Mouse (Mus musculus) midbrain, embryonic 16.5 days (tissue): Measurements from ENCODE around the gene Gm29797. TPM values are rescaled to one million over a fixed set of nuclear protein-coding genes. Genes with fewer than 3 reads are reported as not detected.

Experiments
- ATAC-seq: fragments of 200-750 bp; cut with Nextera tagmentation; 2 replicates; pipeline ENCODE4 v1.8.0; 2017; ENCODE audit warnings: moderate TSS enrichment
- H3K27ac ChIP-seq: fragments of 300-500 bp; sonication (generic); 2 replicates; pipeline ENCODE4 v1.5.1; 2014; ENCODE audit warnings: mild to moderate bottlenecking, low read length, mixed read lengths
- H3K27me3 ChIP-seq: fragments of 300-500 bp; sonication (generic); 2 replicates; pipeline ENCODE4 v1.6.1; 2014; ENCODE audit warnings: low read depth, low read length, mixed read lengths; ENCODE audit not compliant: control insufficient read depth, insufficient read depth
- H3K36me3 ChIP-seq: fragments of 300-500 bp; sonication (generic); 2 replicates; pipeline ENCODE4 v1.6.1; 2014; ENCODE audit warnings: mild to moderate bottlenecking, low read length, moderate library complexity, mixed read lengths; ENCODE audit not compliant: control insufficient read depth, insufficient read depth
- H3K4me1 ChIP-seq: fragments of 300-500 bp; sonication (generic); 2 replicates; pipeline ENCODE4 v1.6.1; 2014; ENCODE audit warnings: mild to moderate bottlenecking, low read length, mixed read lengths; ENCODE audit not compliant: control insufficient read depth, insufficient read depth
- H3K4me2 ChIP-seq: fragments of 300-500 bp; sonication (generic); 2 replicates; pipeline ENCODE4 v1.6.1; 2014; ENCODE audit warnings: mild to moderate bottlenecking, low read length, mixed read lengths
- H3K4me3 ChIP-seq: fragments of 300-500 bp; sonication (generic); 2 replicates; pipeline ENCODE4 v1.5.1; 2014; ENCODE audit warnings: low read depth, mild to moderate bottlenecking, low read length, moderate library complexity, mixed read lengths
- H3K9ac ChIP-seq: fragments of 300-500 bp; sonication (generic); 2 replicates; pipeline ENCODE4 v1.6.1; 2014; ENCODE audit warnings: low read depth, low read length, mixed read lengths
- H3K9me3 ChIP-seq: fragments of 300-500 bp; sonication (generic); replicated peaks from 2 replicates; pipeline ENCODE4 v1.6.1; 2014; ENCODE audit warnings: mild to moderate bottlenecking, low read length, mixed read lengths; ENCODE audit not compliant: control insufficient read depth, poor library complexity, severe bottlenecking
- WGBS: fragments of 180-500 bp; shearing (Covaris S2); extraction: QIAGEN DNeasy Blood & Tissue Kit; methylation state at CpG from one replicate; pipeline ENCODE4 v1.1.7; 2014; 5-methylcytosine and 5-hydroxymethylcytosine counted together
- polyA plus RNA-seq: library from polyadenylated mRNA; unstranded; fragments of >200 nt; fragmentation: Nextera tagmentation; extraction: Ambion mirVana; gene quantifications from 2 replicates; pipeline ENCODE4 v1.2.1, GENCODE M21; 2015

Gene Gm29797
- polyA plus RNA-seq, 1 experiment from 2014 or later: 0.25 TPM

DNA sequence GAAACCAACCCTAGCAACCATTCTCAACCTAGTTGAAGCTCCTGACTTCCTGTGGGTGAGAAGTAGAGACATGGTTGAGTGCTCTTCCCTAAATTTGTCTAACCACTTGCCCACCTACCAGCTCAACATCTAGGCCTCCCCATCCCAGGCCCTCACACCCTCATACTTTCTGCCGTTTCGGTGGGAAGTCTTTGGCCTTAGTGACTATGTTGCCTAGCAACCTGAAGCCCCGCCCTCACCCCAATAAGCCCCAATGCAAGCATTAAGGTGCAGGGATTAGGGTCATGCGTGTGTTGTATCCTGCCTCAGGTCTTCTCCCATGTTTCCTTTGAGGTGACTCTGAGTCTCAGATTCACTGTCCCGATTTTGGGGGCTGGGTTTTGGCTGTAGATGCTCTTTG is 41.4 kb downstream of the Gm29797 start, which contains the start of gene Lkaaear1:
Gene Lkaaear1 (minus strand): TSS at position 202 of the 400 bp plus-strand sequence.
- H3K36me3 ChIP-seq: no peaks in the 10 kb centered on the region
- H3K9me3 ChIP-seq: no peaks in the 10 kb centered on the region
- H3K4me2 ChIP-seq: no peak within 1 kb of the TSS
- H3K27me3 ChIP-seq: no peaks in the 10 kb centered on the region
- H3K4me3 ChIP-seq: no peak within 1 kb of the TSS
- H3K9ac ChIP-seq: no peak within 1 kb of the TSS
- H3K4me1 ChIP-seq: peaks cover 5% of the 10 kb centered on the region
- H3K27ac ChIP-seq: no peak within 1 kb of the TSS
- WGBS: 43% methylated on average over 5 of the region's 5 CpGs
- no peak for ATAC-seq

GRCm38 (mm10) chr2:181706668-181707067 is 49.8 kb downstream of the Gm29797 start:
- 39% methylated on average over 4 of the region's 4 CpGs for WGBS
- no peak overlapping the region for H3K27ac ChIP-seq
- H3K4me1 ChIP-seq: no peaks in the 10 kb centered on the region

More at GRCm38 (mm10) chr2:181706668-181707067, 49.8 kb downstream of the Gm29797 start:
- H3K36me3 ChIP-seq: no peaks in the 10 kb centered on the region
- no peak for ATAC-seq
- no peak overlapping the region for H3K4me3 ChIP-seq
- no peak overlapping the region for H3K4me2 ChIP-seq
- H3K27me3 ChIP-seq: no peaks in the 10 kb centered on the region
- H3K9me3 ChIP-seq: no peaks in the 10 kb centered on the region
- H3K9ac ChIP-seq: no peak overlapping the region

Other genes starting within 250 kb of the Gm29797 start
- 21.6 and 26.2 TPM in 2 replicates for gene Zbtb46, start 197.6 kb upstream of the Gm29797 start, polyA plus RNA-seq
- not detected in 2 replicates for gene Abhd16b, start 163.8 kb upstream of the Gm29797 start, polyA plus RNA-seq
- 105 and 109 TPM in 2 replicates for gene Tpd52l2, start 159.9 kb upstream of the Gm29797 start, polyA plus RNA-seq
- 291 and 302 TPM in 2 replicates for gene Dnajc5, start 136.5 kb upstream of the Gm29797 start, polyA plus RNA-seq
- gene Uckl1, start 72.1 kb upstream of the Gm29797 start, polyA plus RNA-seq: 71.2 and 76.0 TPM in 2 replicates
- gene Prpf6, start 65.2 kb upstream of the Gm29797 start, polyA plus RNA-seq: 59.7 and 64.6 TPM in 2 replicates
- gene Zfp512b, start 64.2 kb upstream of the Gm29797 start, polyA plus RNA-seq: 70.0 and 78.0 TPM in 2 replicates
- gene Samd10, start 57.8 kb upstream of the Gm29797 start, polyA plus RNA-seq: 213 and 216 TPM in 2 replicates
- gene Sox18, start 14.6 kb downstream of the Gm29797 start, polyA plus RNA-seq: 14.6 and 15.7 TPM in 2 replicates
- gene Tcea2, start 23.3 kb downstream of the Gm29797 start, polyA plus RNA-seq: 58.2 and 59.2 TPM in 2 replicates
- gene Rgs19, start 36.9 kb downstream of the Gm29797 start, polyA plus RNA-seq: 60.8 and 65.1 TPM in 2 replicates
- gene Lkaaear1, start 41.4 kb downstream of the Gm29797 start, polyA plus RNA-seq: not detected in 2 replicates
- gene Oprl1, start 58.0 kb downstream of the Gm29797 start, polyA plus RNA-seq: 103 and 111 TPM in 2 replicates
- gene Myt1, start 106.3 kb downstream of the Gm29797 start, polyA plus RNA-seq: 15.6 and 19.2 TPM in 2 replicates
- 34.4 and 36.4 TPM in 2 replicates for gene Pcmtd2, start 180.8 kb downstream of the Gm29797 start, polyA plus RNA-seq
- gene Polr3k, start 207.3 kb downstream of the Gm29797 start, polyA plus RNA-seq: 79.4 and 85.3 TPM in 2 replicates